Mouse (Mus musculus) right cerebral cortex, postnatal 14 days (tissue): Measurements from ENCODE around the gene Slfn3.
A peak's percentile ranks its signal among the peaks of the same experiment; 100 is the strongest.
"Not testable (repeated sequence)": the region's sequence is repeated elsewhere in the genome, so short reads cannot be mapped to it uniquely, and the experiment has no call there.

Experiments
- DNase-seq: peaks from one replicate; pipeline ENCODE4 v3.0.0; 2022

The Slfn3 gene

GRCm38 (mm10) chr11:83191134-83191893 lies at the start of gene Slfn3:
Gene Slfn3 (plus strand): TSS chr11:83191330.
- peak; percentile 3 for DNase-seq

- DNase-seq: not testable (repeated sequence)
These were observed 42.2 kb upstream of the Slfn3 start for GRCm38 (mm10) chr11:83148939-83149338.

GRCm38 (mm10) chr11:83174948-83175539 lies 16.1 kb upstream of the Slfn3 start, which contains the start of gene Slfn4:
Gene Slfn4 (plus strand): TSS chr11:83175186.
- no peak for DNase-seq

GRCm38 (mm10) chr11:83192001-83192400 lies 871 bp downstream of the Slfn3 start:
- no peak for DNase-seq

- DNase-seq: no peak
These were observed 13.9 kb downstream of the Slfn3 start for GRCm38 (mm10) chr11:83205002-83205401.

- DNase-seq: no peak
These were observed 25.0 kb downstream of the Slfn3 start for GRCm38 (mm10) chr11:83216119-83216518.

GRCm38 (mm10) chr11:83221328-83221877 lies 30.3 kb downstream of the Slfn3 start:
- no peak for DNase-seq

- no peak for DNase-seq
These were observed 32.2 kb downstream of the Slfn3 start for GRCm38 (mm10) chr11:83223367-83223766.

- not testable (repeated sequence) for DNase-seq
These were observed 32.7 kb downstream of the Slfn3 start for GRCm38 (mm10) chr11:83223793-83224192.

- no peak for DNase-seq
These were observed 33.1 kb downstream of the Slfn3 start for GRCm38 (mm10) chr11:83224217-83224616.

- no peak for DNase-seq
These were observed 33.6 kb downstream of the Slfn3 start for GRCm38 (mm10) chr11:83224750-83225149.

GRCm38 (mm10) chr11:83225371-83225960 lies 34.3 kb downstream of the Slfn3 start:
- DNase-seq: no peak

GRCm38 (mm10) chr11:83227926-83228723 lies 37.0 kb downstream of the Slfn3 start:
- DNase-seq: no peak

GRCm38 (mm10) chr11:83230966-83231365 lies 39.8 kb downstream of the Slfn3 start:
- DNase-seq: no peak

GRCm38 (mm10) chr11:83233621-83234020 lies 42.5 kb downstream of the Slfn3 start:
- not testable (repeated sequence) for DNase-seq

GRCm38 (mm10) chr11:83237390-83237789 lies 46.3 kb downstream of the Slfn3 start:
- DNase-seq: not testable (repeated sequence)

- DNase-seq: no peak
These were observed 47.3 kb downstream of the Slfn3 start for GRCm38 (mm10) chr11:83238389-83238788.

- DNase-seq: no peak
These were observed 48.7 kb downstream of the Slfn3 start for GRCm38 (mm10) chr11:83239811-83240210.

- DNase-seq: not testable (repeated sequence)
These were observed 66.1 kb downstream of the Slfn3 start for GRCm38 (mm10) chr11:83257211-83257610.

- no peak for DNase-seq
These were observed 71.5 kb downstream of the Slfn3 start for GRCm38 (mm10) chr11:83262673-83263072.

- DNase-seq: no peak
These were observed 72.0 kb downstream of the Slfn3 start for GRCm38 (mm10) chr11:83263146-83263545.
